Mouse (Mus musculus) intestine, postnatal 0 days (tissue): Measurements from ENCODE around the gene Eomes. TPM values are rescaled to one million over a fixed set of nuclear protein-coding genes. Genes with fewer than 3 reads are reported as not detected.
A peak's percentile ranks its signal among the peaks of the same experiment; 100 is the strongest.

Source experiments
- ATAC-seq: fragments of 200-750 bp; cut with Nextera tagmentation; 2 replicates; pipeline ENCODE4 v1.8.0; 2017; ENCODE audit warnings: mild to moderate bottlenecking, moderate TSS enrichment, moderate library complexity
- H3K27ac ChIP-seq: fragments of 300-500 bp; sonication (generic); 2 replicates; pipeline ENCODE4 v1.5.1; 2014; ENCODE audit warnings: mild to moderate bottlenecking, low read depth, low read length, moderate library complexity
- H3K27me3 ChIP-seq: fragments of 300-500 bp; sonication (generic); replicated peaks from 2 replicates; pipeline ENCODE4 v1.6.1; 2014; ENCODE audit warnings: low read length, mixed read lengths; ENCODE audit not compliant: control insufficient read depth, insufficient read depth
- H3K36me3 ChIP-seq: fragments of 300-500 bp; sonication (generic); 2 replicates; pipeline ENCODE4 v1.6.1; 2014; ENCODE audit warnings: mild to moderate bottlenecking, moderate library complexity; ENCODE audit not compliant: control insufficient read depth, insufficient read depth
- H3K4me1 ChIP-seq: fragments of 300-500 bp; sonication (generic); replicated peaks from 2 replicates; pipeline ENCODE4 v1.6.1; 2014; ENCODE audit warnings: antibody characterized with exemption, low read length, mixed read lengths; ENCODE audit not compliant: control insufficient read depth, insufficient read depth
- H3K4me2 ChIP-seq: fragments of 300-500 bp; sonication (generic); replicated peaks from 2 replicates; pipeline ENCODE4 v1.6.1; 2014; ENCODE audit warnings: low read depth, mild to moderate bottlenecking, moderate library complexity
- H3K4me3 ChIP-seq: fragments of 300-500 bp; sonication (generic); 2 replicates; pipeline ENCODE4 v1.5.1; 2014; ENCODE audit warnings: low read depth, low read length
- H3K9ac ChIP-seq: fragments of 300-500 bp; sonication (generic); 2 replicates; pipeline ENCODE4 v1.6.1; 2014; ENCODE audit warnings: mild to moderate bottlenecking, low read depth, low read length
- H3K9me3 ChIP-seq: fragments of 300-500 bp; sonication (generic); 2 replicates; pipeline ENCODE4 v1.6.1; 2016; ENCODE audit warnings: mixed run types; ENCODE audit not compliant: control insufficient read depth
- CTCF ChIP-seq: sonication (generic); IDR thresholded peaks from 2 replicates; pipeline ENCODE4 v1.5.1; 2016; ENCODE audit warnings: low read depth, mild to moderate bottlenecking, control low read depth, antibody characterized with exemption, moderate library complexity
- WGBS: fragments of 180-500 bp; shearing (Covaris S2); extraction: QIAGEN DNeasy Blood & Tissue Kit; methylation state at CpG from one replicate; pipeline ENCODE4 v1.1.7; 2014; 5-methylcytosine and 5-hydroxymethylcytosine counted together
- polyA plus RNA-seq: library from polyadenylated mRNA; unstranded; fragments of >200 nt; fragmentation: Nextera tagmentation; extraction: Ambion mirVana; gene quantifications from 2 replicates; pipeline ENCODE4 v1.2.1, GENCODE M21; 2015

Eomes gene
- not detected in 2 replicates for polyA plus RNA-seq

GRCm38 (mm10) chr9:118477961-118478360 is at the start of gene Eomes:
Gene Eomes (plus strand): TSS chr9:118478212.
- Histone ChIP-seq H3K4me1 (no peaks in the 10 kb centered on the region; the same call in 1 of the 2 replicates), H3K9ac (no peak within 1 kb of the TSS; the same call in 1 of the 2 replicates), H3K36me3 (no peaks in the 10 kb centered on the region), H3K4me3 (peak within 1 kb of the TSS; percentile 52), H3K27ac (no peak within 1 kb of the TSS), H3K4me2 (peak within 1 kb of the TSS; percentile 74), H3K27me3 (peaks cover 83% of the 10 kb centered on the region), H3K9me3 (no peaks in the 10 kb centered on the region)
- ATAC-seq = no peak
- 1% methylated on average over 9 of the region's 9 CpGs for WGBS
- no peak for TF ChIP-seq CTCF

GRCm38 (mm10) chr9:118444809-118445208 is 33.2 kb upstream of the Eomes start:
- no peaks in the 10 kb centered on the region for H3K9me3 ChIP-seq
- ATAC-seq = no peak

GRCm38 (mm10) chr9:118449336-118449735 is 28.7 kb upstream of the Eomes start:
- ATAC-seq = no peak
- no peak for TF ChIP-seq CTCF
- H3K9ac ChIP-seq = no peak overlapping the region
- WGBS = 81% methylated on average over 8 of the region's 8 CpGs
- no peak overlapping the region for H3K4me3 ChIP-seq
- no peaks in the 10 kb centered on the region for H3K4me1 ChIP-seq
- H3K36me3 ChIP-seq = no peaks in the 10 kb centered on the region
- no peaks in the 10 kb centered on the region for H3K9me3 ChIP-seq
- H3K27me3 ChIP-seq = no peaks in the 10 kb centered on the region
- H3K4me2 ChIP-seq = no peak overlapping the region
- no peak overlapping the region for H3K27ac ChIP-seq

More at GRCm38 (mm10) chr9:118444809-118445208, 33.2 kb upstream of the Eomes start:
- no peak overlapping the region for H3K9ac ChIP-seq
- no peak for TF ChIP-seq CTCF
- H3K4me3 ChIP-seq = no peak overlapping the region
- no peaks in the 10 kb centered on the region for H3K4me1 ChIP-seq
- H3K27me3 ChIP-seq = no peaks in the 10 kb centered on the region
- no peaks in the 10 kb centered on the region for H3K36me3 ChIP-seq
- WGBS = 34% methylated on average over 9 of the region's 9 CpGs
- H3K4me2 ChIP-seq = no peak overlapping the region
- H3K27ac ChIP-seq = no peak overlapping the region

- H3K9me3 ChIP-seq = no peaks in the 10 kb centered on the region
- no peak for ATAC-seq
- H3K27ac ChIP-seq = no peak overlapping the region
- no peaks in the 10 kb centered on the region for H3K36me3 ChIP-seq
- no peaks in the 10 kb centered on the region for H3K4me1 ChIP-seq
- peak overlapping the region; percentile 54 for H3K4me2 ChIP-seq
- H3K9ac ChIP-seq = no peak overlapping the region
- H3K4me3 ChIP-seq = peak overlapping the region; percentile 23; the same call in 1 of the 2 replicates
- H3K27me3 ChIP-seq = no peaks in the 10 kb centered on the region
- 48% methylated on average over 9 of the region's 9 CpGs for WGBS
- TF ChIP-seq CTCF = no peak
Observed at GRCm38 (mm10) chr9:118453427-118453826, 24.6 kb upstream of the Eomes start.

- H3K27me3 ChIP-seq = no peaks in the 10 kb centered on the region
- H3K4me1 ChIP-seq = no peaks in the 10 kb centered on the region
- H3K9ac ChIP-seq = no peak overlapping the region
- H3K4me3 ChIP-seq = no peak overlapping the region
- ATAC-seq = no peak
- TF ChIP-seq CTCF = no peak
- no peak overlapping the region for H3K27ac ChIP-seq
- no peaks in the 10 kb centered on the region for H3K36me3 ChIP-seq
- H3K4me2 ChIP-seq = no peak overlapping the region
- no peaks in the 10 kb centered on the region for H3K9me3 ChIP-seq
- WGBS = 50% methylated on average over 9 of the region's 9 CpGs
Observed at GRCm38 (mm10) chr9:118455188-118455845, 22.7 kb upstream of the Eomes start.

GRCm38 (mm10) chr9:118456405-118456804 is 21.6 kb upstream of the Eomes start:
- Histone ChIP-seq H3K9me3 (no peaks in the 10 kb centered on the region), H3K27me3 (no peaks in the 10 kb centered on the region), H3K4me3 (no peak overlapping the region), H3K27ac (no peak overlapping the region), H3K4me2 (no peak overlapping the region), H3K4me1 (no peaks in the 10 kb centered on the region), H3K9ac (no peak overlapping the region), H3K36me3 (no peaks in the 10 kb centered on the region)
- 31% methylated on average over 6 of the region's 6 CpGs for WGBS
- no peak for TF ChIP-seq CTCF
- ATAC-seq = no peak
